Comparison of ENCODE assay signal across 20 mouse cellular contexts in genomic region chr10:42893857-42894256, GRCm38 (mm10). TPM values are rescaled to one million over a fixed set of nuclear protein-coding genes. Genes with fewer than 3 reads are reported as not detected.
DNase-seq lines count a peak whose midpoint lies in the region; ATAC-seq and TF ChIP-seq lines count a peak whose summit lies in the region.
"Had no signal": no experiment of that assay in that cellular context is flagged by ENCODE, and none has a peak within 500 bp of the region (broad histone marks: within the 10 kb centered on the region; RNA-seq: fewer than 3 reads in every experiment).

No protein-coding gene starts in this region.

- H3K4me1 ChIP-seq in hindbrain, embryonic 10.5 days (replicated peaks) = peaks cover 38% of the 10 kb centered on the region
- H3K4me1 ChIP-seq in hindbrain, embryonic 12.5 days = 0 out of 2 replicates have a peak, but pooled peaks cover 3% of the 10 kb centered on the region
- H3K4me1 ChIP-seq in testis, adult 2 months (ENCODE audit: control insufficient read depth, insufficient read depth, low read length) = no peaks in the 10 kb centered on the region
- H3K4me1 ChIP-seq: liver, embryonic 13.5 days had no signal

- 78% methylated on average over 8 of the region's 8 CpGs for WGBS in hindbrain, embryonic 10.5 days
- WGBS in hindbrain, embryonic 12.5 days = 79% methylated on average over 8 of the region's 8 CpGs

- no peak for TF ChIP-seq CTCF in gastrocnemius, adult 2 months (IDR thresholded peaks at IDR 0.05)
- no peak for TF ChIP-seq CTCF in testis, adult 2 months (IDR thresholded peaks at IDR 0.05; ENCODE audit: control insufficient read depth, insufficient read depth, insufficient replicate concordance, low read depth, low read length)

- H3K27ac ChIP-seq in gastrocnemius, adult 2 months = peak overlapping the region; percentile 28; the same call in 1 of the 2 replicates
- H3K27ac ChIP-seq in hindbrain, embryonic 10.5 days = peak overlapping the region; percentile 19
- H3K27ac ChIP-seq in hindbrain, embryonic 12.5 days = no peak overlapping the region
- peak overlapping the region; percentile 40 for H3K27ac ChIP-seq in testis, adult 2 months (ENCODE audit: control insufficient read depth, insufficient read depth, low read depth, low read length)
- H3K27ac ChIP-seq: heart, adult 2 months; hindbrain, embryonic 13.5 days; left cerebral cortex, adult 2 months; liver, embryonic 13.5 days; neural tube, embryonic 13.5 days had no signal

- peak; percentile 41 for DNase-seq in gastrocnemius, adult 2 months
- no peak for DNase-seq in gastrocnemius, adult 18-20 months (ENCODE audit: low spot score)
- no peak for DNase-seq in hindbrain, embryonic 10.5 days (ENCODE audit: low spot score)
- DNase-seq in testis, postnatal 14 days (ENCODE audit: low spot score) = no peak
- no peak for DNase-seq in frontal cortex, postnatal 25 days (ENCODE audit: low spot score in 2 of 2)
- DNase-seq in kidney, adult 8-10 months = no peak
- DNase-seq: adrenal gland, adult 8-10 months; cerebellum, postnatal 25 days; kidney, adult 11 months; kidney, postnatal 14 days; liver, embryonic 13.5 days; right cerebral cortex, postnatal 25 days; thymus, postnatal 14 days had no signal

- H3K9me3 ChIP-seq in hindbrain, embryonic 10.5 days = no peaks in the 10 kb centered on the region
- H3K9me3 ChIP-seq in hindbrain, embryonic 12.5 days (replicated peaks) = no peaks in the 10 kb centered on the region
- H3K9me3 ChIP-seq: hindbrain, embryonic 13.5 days; liver, embryonic 13.5 days; neural tube, embryonic 13.5 days had no signal

- H3K4me2 ChIP-seq in hindbrain, embryonic 12.5 days (replicated peaks) = no peak overlapping the region
- H3K4me2 ChIP-seq: hindbrain, embryonic 13.5 days; liver, embryonic 13.5 days; neural tube, embryonic 13.5 days had no signal

- TF ChIP-seq POLR2A in testis, adult 2 months (IDR thresholded peaks at IDR 0.05; ENCODE audit: control insufficient read depth, low read depth, low read length) = no peak

- H3K9ac ChIP-seq in hindbrain, embryonic 12.5 days = no peak overlapping the region
- H3K9ac ChIP-seq: hindbrain, embryonic 13.5 days; liver, embryonic 13.5 days; neural tube, embryonic 13.5 days had no signal

- no peak overlapping the region for H3K4me3 ChIP-seq in gastrocnemius, adult 2 months
- H3K4me3 ChIP-seq in hindbrain, embryonic 10.5 days = no peak overlapping the region
- H3K4me3 ChIP-seq in hindbrain, embryonic 12.5 days = no peak overlapping the region
- H3K4me3 ChIP-seq in testis, adult 2 months (ENCODE audit: control insufficient read depth, low read depth, low read length) = no peak overlapping the region
- H3K4me3 ChIP-seq: heart, adult 2 months; hindbrain, embryonic 13.5 days; left cerebral cortex, adult 2 months; liver, embryonic 13.5 days; neural tube, embryonic 13.5 days had no signal

- intact Hi-C loops in gastrocnemius, adult 2 months (cut with DNase I) = loop anchor here (5.0 kb wide), 1 partner anchor 52 kb away; no protein-coding TSS in a partner anchor

- H3K27me3 ChIP-seq in hindbrain, embryonic 10.5 days (ENCODE audit: insufficient read depth, poor library complexity, severe bottlenecking) = peaks cover 6% of the 10 kb centered on the region
- no peaks in the 10 kb centered on the region for H3K27me3 ChIP-seq in hindbrain, embryonic 12.5 days
- no peaks in the 10 kb centered on the region for H3K27me3 ChIP-seq in testis, adult 2 months (ENCODE audit: control insufficient read depth, insufficient read depth, low read length)
- H3K27me3 ChIP-seq: neural tube, embryonic 13.5 days had no signal

- H3K36me3 ChIP-seq in hindbrain, embryonic 10.5 days = no peaks in the 10 kb centered on the region
- no peaks in the 10 kb centered on the region for H3K36me3 ChIP-seq in hindbrain, embryonic 12.5 days
- no peaks in the 10 kb centered on the region for H3K36me3 ChIP-seq in testis, adult 2 months (ENCODE audit: control insufficient read depth, insufficient read depth, low read length)
- H3K36me3 ChIP-seq: hindbrain, embryonic 13.5 days; liver, embryonic 13.5 days; neural tube, embryonic 13.5 days had no signal

- ATAC-seq in hindbrain, embryonic 12.5 days (ENCODE audit: low FRiP score) = no peak
- ATAC-seq: lung, postnatal 0 days had no signal

RNA-seq across cellular contexts. Expression of gene Scml4, which starts 33.7 kb away (rescaled TPM):
- total RNA-seq in gastrocnemius, adult 2 months (2021) = under 1 TPM; 0.46 to 0.59 TPM
- 1 to 10 TPM in 1 of 2 experiments, under 1 TPM in 1; 0.59 to 1.1 TPM for total RNA-seq in gastrocnemius, adult 18-20 months (2021)
- 0.86 and 1.8 TPM in 2 replicates for polyA plus RNA-seq in hindbrain, embryonic 10.5 days (2016; fragmentation: Nextera tagmentation; extraction: Ambion mirVana)
- polyA plus RNA-seq in hindbrain, embryonic 12.5 days (2016; fragmentation: Nextera tagmentation; extraction: Ambion mirVana) = 4.0 and 4.3 TPM in 2 replicates
- polyA plus RNA-seq in testis, adult 2 months (2012; rRNA removed) = 0.56 and 0.65 TPM in 2 replicates
